23 mouse cellular contexts compared by ENCODE assay signal in the genomic region with DNA sequence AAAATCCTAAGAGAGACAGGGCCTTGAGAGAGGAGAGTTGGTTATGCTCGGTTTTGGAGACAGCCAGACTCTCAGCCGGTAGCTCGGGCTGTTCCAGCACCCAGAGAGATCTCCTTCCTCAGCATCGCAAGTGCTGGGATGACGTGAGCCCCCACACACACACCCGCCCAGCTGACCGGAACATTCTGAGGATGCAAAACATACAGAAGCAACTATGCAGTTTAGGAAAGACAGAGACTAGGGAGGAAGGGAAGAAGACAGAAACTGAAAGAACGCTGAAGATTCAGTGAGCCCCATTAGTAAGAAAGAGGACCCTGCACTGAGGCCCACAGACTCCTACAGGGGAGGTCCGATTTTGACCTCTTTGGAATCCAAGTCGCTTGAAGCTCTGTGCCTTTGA. TPM values are rescaled to one million over a fixed set of nuclear protein-coding genes. Genes with fewer than 3 reads are reported as not detected.
DNase-seq lines count a peak whose midpoint lies in the region; ATAC-seq and TF ChIP-seq lines count a peak whose summit lies in the region.
"Had no signal": no experiment of that assay in that cellular context is flagged by ENCODE, and none has a peak within 500 bp of the region (broad histone marks: within the 10 kb centered on the region; RNA-seq: fewer than 3 reads in every experiment).

No protein-coding gene starts in this region.

- TF ChIP-seq EP300 in ES-Bruce4 (IDR thresholded peaks at IDR 0.05; ENCODE audit: insufficient read depth, low read depth, low read length): no peak
- TF ChIP-seq EP300 in liver, postnatal 0 days (IDR thresholded peaks at IDR 0.05; ENCODE audit: low read depth): no peak

- H3K36me3 ChIP-seq in heart, embryonic 11.5 days (ENCODE audit: control insufficient read depth, insufficient read depth, low read length): no peaks in the 10 kb centered on the region
- H3K36me3 ChIP-seq in kidney, postnatal 0 days (ENCODE audit: insufficient read depth, low read length): no peaks in the 10 kb centered on the region
- H3K36me3 ChIP-seq in ES-Bruce4 (ENCODE audit: control insufficient read depth, insufficient read depth, low read length, poor library complexity, severe bottlenecking): no peaks in the 10 kb centered on the region
- no peaks in the 10 kb centered on the region for H3K36me3 ChIP-seq in liver, postnatal 0 days (replicated peaks; ENCODE audit: insufficient read depth, low read length)
- H3K36me3 ChIP-seq: embryonic facial prominence, embryonic 10.5 days; embryonic facial prominence, embryonic 12.5 days; forebrain, embryonic 15.5 days; G1E had no signal

- 0 out of 2 replicates have a peak overlapping the region, but pooled peaks have one; percentile 3 for H3K9ac ChIP-seq in heart, embryonic 11.5 days (ENCODE audit: low read depth, low read length)
- no peak overlapping the region for H3K9ac ChIP-seq in kidney, postnatal 0 days (ENCODE audit: low read depth, low read length)
- H3K9ac ChIP-seq in ES-Bruce4 (ENCODE audit: low read depth, poor library complexity, severe bottlenecking): peak overlapping the region; percentile 59
- no peak overlapping the region for H3K9ac ChIP-seq in liver, postnatal 0 days (replicated peaks)
- H3K9ac ChIP-seq: embryonic facial prominence, embryonic 12.5 days; forebrain, embryonic 13.5 days; forebrain, embryonic 15.5 days; forebrain, postnatal 0 days had no signal

- no peak for TF ChIP-seq POLR2A in ES-Bruce4 (IDR thresholded peaks at IDR 0.05; ENCODE audit: insufficient read depth, low read length)

- no peak for TF ChIP-seq CTCF in kidney, postnatal 0 days (IDR thresholded peaks at IDR 0.05; ENCODE audit: low read depth)
- no peak for TF ChIP-seq CTCF in ES-Bruce4 (IDR thresholded peaks at IDR 0.05; ENCODE audit: low read depth, low read length)
- TF ChIP-seq CTCF in liver, postnatal 0 days (IDR thresholded peaks at IDR 0.05; ENCODE audit: low read depth): no peak

- intact Hi-C loops in heart, postnatal 14 days (cut with DNase I): no loop called here

- no peak for ATAC-seq in heart, embryonic 11.5 days (replicated peaks; ENCODE audit: insufficient number of reproducible peaks, low FRiP score, low TSS enrichment)
- no peak for ATAC-seq in kidney, postnatal 0 days (replicated peaks; ENCODE audit: low FRiP score, low read depth)
- ATAC-seq in liver, postnatal 0 days: no peak
- ATAC-seq: forebrain, embryonic 13.5 days; forebrain, embryonic 15.5 days; forebrain, postnatal 0 days; Patski had no signal

- H3K9me3 ChIP-seq in heart, embryonic 11.5 days (replicated peaks; ENCODE audit: control insufficient read depth, low read length): no peaks in the 10 kb centered on the region
- H3K9me3 ChIP-seq in kidney, postnatal 0 days (replicated peaks; ENCODE audit: low read length): no peaks in the 10 kb centered on the region
- no peaks in the 10 kb centered on the region for H3K9me3 ChIP-seq in ES-Bruce4 (replicated peaks; ENCODE audit: control insufficient read depth, insufficient read depth, low read length, poor library complexity, severe bottlenecking)
- H3K9me3 ChIP-seq in liver, postnatal 0 days (ENCODE audit: low read length): no peaks in the 10 kb centered on the region
- H3K9me3 ChIP-seq: embryonic facial prominence, embryonic 10.5 days; embryonic facial prominence, embryonic 12.5 days; forebrain, embryonic 13.5 days; forebrain, embryonic 15.5 days; G1E had no signal

- no peak overlapping the region for H3K27ac ChIP-seq in heart, embryonic 11.5 days (ENCODE audit: low read depth, low read length)
- no peak overlapping the region for H3K27ac ChIP-seq in kidney, postnatal 0 days
- no peak overlapping the region for H3K27ac ChIP-seq in ES-Bruce4 (ENCODE audit: insufficient read depth, low read length)
- no peak overlapping the region for H3K27ac ChIP-seq in liver, postnatal 0 days (ENCODE audit: low read depth)
- H3K27ac ChIP-seq: embryonic facial prominence, embryonic 10.5 days; embryonic facial prominence, embryonic 12.5 days; forebrain, embryonic 13.5 days; forebrain, embryonic 15.5 days had no signal

- H3K4me2 ChIP-seq in heart, embryonic 11.5 days: no peak overlapping the region
- H3K4me2 ChIP-seq in kidney, postnatal 0 days (ENCODE audit: low read length): 0 out of 2 replicates have a peak overlapping the region, but pooled peaks have one; percentile 1
- no peak overlapping the region for H3K4me2 ChIP-seq in liver, postnatal 0 days (ENCODE audit: low read depth, low read length)
- H3K4me2 ChIP-seq: embryonic facial prominence, embryonic 12.5 days; forebrain, embryonic 13.5 days; forebrain, embryonic 15.5 days had no signal

- H3K4me1 ChIP-seq in heart, embryonic 11.5 days (ENCODE audit: control insufficient read depth, insufficient read depth, low read length): no peaks in the 10 kb centered on the region
- 0 out of 2 replicates have a peak, but pooled peaks cover 3% of the 10 kb centered on the region for H3K4me1 ChIP-seq in kidney, postnatal 0 days (replicated peaks; ENCODE audit: insufficient read depth, low read length)
- H3K4me1 ChIP-seq in ES-Bruce4 (ENCODE audit: control insufficient read depth, insufficient read depth, low read length): no peaks in the 10 kb centered on the region
- peaks cover 5% of the 10 kb centered on the region for H3K4me1 ChIP-seq in liver, postnatal 0 days (ENCODE audit: insufficient read depth)
- H3K4me1 ChIP-seq: embryonic facial prominence, embryonic 10.5 days; embryonic facial prominence, embryonic 12.5 days had no signal

- DNase-seq in heart, postnatal 14 days: no peak
- peak; percentile 28 for DNase-seq in kidney, postnatal 0 days (ENCODE audit: low spot score)
- no peak for DNase-seq in kidney, adult 9 months
- peak; percentile 29 for DNase-seq in R1 (ENCODE audit: low read depth, low spot score)
- no peak for DNase-seq in liver, postnatal 0 days
- no peak for DNase-seq in cerebellum, adult 9-11 months
- DNase-seq: adrenal gland, adult 2 months; adrenal gland, postnatal 10 days; adrenal gland, postnatal 25 days; cerebellum, adult 11 months; cerebellum, adult 18-20 months; cerebellum, adult 8-10 months; cerebellum, postnatal 10 days; cerebellum, postnatal 25 days; forebrain, postnatal 0 days had no signal

- no peak overlapping the region for H3K4me3 ChIP-seq in heart, embryonic 11.5 days (ENCODE audit: low read depth, low read length)
- H3K4me3 ChIP-seq in kidney, postnatal 0 days (replicated peaks; ENCODE audit: low read depth, low read length): no peak overlapping the region
- no peak overlapping the region for H3K4me3 ChIP-seq in ES-Bruce4 (ENCODE audit: low read depth, low read length)
- no peak overlapping the region for H3K4me3 ChIP-seq in liver, postnatal 0 days (ENCODE audit: low read depth, low read length)
- H3K4me3 ChIP-seq: embryonic facial prominence, embryonic 10.5 days; embryonic facial prominence, embryonic 12.5 days; forebrain, embryonic 13.5 days; forebrain, embryonic 15.5 days had no signal

- H3K27me3 ChIP-seq in heart, embryonic 11.5 days (ENCODE audit: control insufficient read depth, insufficient read depth, low read length): no peaks in the 10 kb centered on the region
- 0 out of 2 replicates have a peak, but pooled peaks cover under 1% of the 10 kb centered on the region for H3K27me3 ChIP-seq in kidney, postnatal 0 days (ENCODE audit: insufficient read depth, low read length)
- H3K27me3 ChIP-seq in ES-Bruce4 (ENCODE audit: control insufficient read depth, insufficient read depth, low read length, poor library complexity, severe bottlenecking): no peaks in the 10 kb centered on the region
- no peaks in the 10 kb centered on the region for H3K27me3 ChIP-seq in liver, postnatal 0 days (ENCODE audit: insufficient read depth, low read length)
- H3K27me3 ChIP-seq: forebrain, embryonic 13.5 days; forebrain, embryonic 15.5 days had no signal

- 72% methylated on average over 10 of the region's 10 CpGs for WGBS in heart, embryonic 11.5 days (ENCODE audit: insufficient replicate concordance)
- 52% methylated on average over 10 of the region's 10 CpGs for WGBS in kidney, postnatal 0 days
- 80% methylated on average over 10 of the region's 10 CpGs for WGBS in liver, postnatal 0 days (ENCODE audit: insufficient replicate concordance)

RNA-seq across cellular contexts. Expression of a gene that starts 5.6 kb away (rescaled TPM):
- 47.3 and 52.8 TPM in 2 replicates for polyA plus RNA-seq in heart, embryonic 11.5 days (2014; fragmentation: Nextera tagmentation; extraction: Ambion mirVana)
- 10 to 100 TPM; 19.4 to 21.3 TPM for total RNA-seq in heart, postnatal 14 days (2021)
- polyA plus RNA-seq in kidney, postnatal 0 days (2015; fragmentation: Nextera tagmentation; extraction: Ambion mirVana): 33.1 and 34.7 TPM in 2 replicates
- polyA plus RNA-seq in ES-Bruce4 (2011; ENCODE audit: insufficient read depth, insufficient read length, low read depth, missing spikeins): 108 and 117 TPM in 2 replicates
- polyA plus RNA-seq in liver, postnatal 0 days (2015; fragmentation: Nextera tagmentation; extraction: Ambion mirVana): 15.1 and 15.9 TPM in 2 replicates

RNA-seq across cellular contexts. Expression of a gene that starts 25.2 kb away (rescaled TPM):
- polyA plus RNA-seq in heart, embryonic 11.5 days (2014; fragmentation: Nextera tagmentation; extraction: Ambion mirVana): 16.9 and 22.0 TPM in 2 replicates
- 10 to 100 TPM; 28.2 to 30.2 TPM for total RNA-seq in heart, postnatal 14 days (2021)
- 14.5 and 15.2 TPM in 2 replicates for polyA plus RNA-seq in kidney, postnatal 0 days (2015; fragmentation: Nextera tagmentation; extraction: Ambion mirVana)
- polyA plus RNA-seq in ES-Bruce4 (2011; ENCODE audit: insufficient read depth, insufficient read length, low read depth, missing spikeins): 215 and 235 TPM in 2 replicates
- 10.7 and 11.2 TPM in 2 replicates for polyA plus RNA-seq in liver, postnatal 0 days (2015; fragmentation: Nextera tagmentation; extraction: Ambion mirVana)

Comparison
In these comparisons a context has a peak if more than half of its experiments do, and no peak if none do; other contexts are left out.
1. DNase-seq: peak in kidney, postnatal 0 days (single experiment) and R1 (single experiment); none in heart, postnatal 14 days (0 of 2), kidney, adult 9 months (single experiment), liver, postnatal 0 days (single experiment) and cerebellum, adult 9-11 months (single experiment).
2. H3K9ac ChIP-seq: peak in heart, embryonic 11.5 days (single experiment) and ES-Bruce4 (single experiment); none in kidney, postnatal 0 days (single experiment) and liver, postnatal 0 days (single experiment).